Mouse (Mus musculus) v-Abl transformed pro-B cells (cell line): ENCODE data around the gene Sowahc.

Experiments
- in situ Hi-C, 2 experiments: fragments of 400-800 bp; cut with MboI; formaldehyde crosslinking; loops; one replicate each; pipeline ENCODE4 v1.15.1; 2025; ENCODE audit not compliant: unreplicated experiment in 2 of 2

Sowahc gene

DNA sequence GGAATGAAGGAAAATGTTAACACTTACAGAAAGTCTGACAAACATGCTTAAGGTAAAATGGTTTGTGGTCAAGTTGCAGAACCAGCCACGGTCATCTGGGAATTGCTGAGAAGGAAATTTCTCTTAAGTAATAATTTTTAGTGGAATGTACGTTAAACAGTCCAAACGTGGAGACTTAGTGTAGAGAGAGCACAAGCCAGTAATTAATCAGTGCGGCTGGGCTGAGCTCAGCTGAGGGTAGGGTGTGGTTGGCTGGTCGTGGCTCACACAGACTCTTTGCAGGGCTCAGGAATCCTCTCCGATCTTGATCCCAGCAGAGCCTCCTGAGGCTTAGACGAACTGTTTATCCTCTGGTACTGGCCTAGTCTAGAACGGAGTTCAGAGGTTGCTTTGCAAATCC, 30.6 kb downstream of the Sowahc start:
- in situ Hi-C loops: no loop called here

GRCm38 (mm10) chr10:59253541-59254079, 31.9 kb downstream of the Sowahc start:
- in situ Hi-C loops: no loop called here

- in situ Hi-C loops: no loop called here
Measured at GRCm38 (mm10) chr10:59256533-59256932, 34.8 kb downstream of the Sowahc start.

DNA sequence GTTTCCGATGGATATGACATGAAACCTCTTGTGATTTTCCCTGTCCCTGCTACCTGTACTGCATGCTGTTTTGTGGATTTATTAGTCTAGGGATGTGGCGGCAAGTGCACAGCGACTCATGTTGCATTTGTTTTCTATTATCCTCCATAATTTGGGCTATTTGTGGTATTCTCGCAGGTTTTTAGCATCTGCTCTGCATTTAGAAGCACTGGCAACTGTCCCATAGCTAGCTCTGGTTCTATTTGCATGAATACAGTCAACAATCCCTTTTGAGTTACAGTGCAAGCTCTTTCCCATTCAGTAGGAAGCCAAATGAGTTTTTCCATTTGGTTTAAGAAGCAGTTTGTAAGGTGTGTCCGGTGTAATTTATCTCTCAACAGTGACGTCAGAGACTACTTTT, 37.8 kb downstream of the Sowahc start:
- in situ Hi-C loops: no loop called here

DNA sequence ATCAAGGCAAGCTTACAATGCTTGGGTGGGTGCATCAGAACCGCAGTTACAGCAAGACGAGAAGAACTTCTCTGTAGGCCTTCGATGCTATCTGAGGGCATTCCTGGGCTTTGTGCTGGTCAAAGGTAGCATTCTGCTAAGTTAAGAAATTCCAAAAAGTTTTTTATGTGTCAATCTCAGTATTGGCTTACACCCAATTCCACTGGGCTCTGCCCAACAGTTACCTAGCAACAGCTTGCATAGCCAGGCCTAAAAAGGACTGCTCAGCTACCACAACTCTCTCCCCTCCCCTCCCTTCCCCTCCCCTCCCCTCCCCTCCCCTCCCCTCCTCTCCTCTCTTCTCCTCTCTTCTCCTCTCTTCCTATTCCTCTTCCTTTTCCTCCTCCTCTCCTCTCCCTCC, 39.9 kb downstream of the Sowahc start:
- in situ Hi-C loops: no loop called here

DNA sequence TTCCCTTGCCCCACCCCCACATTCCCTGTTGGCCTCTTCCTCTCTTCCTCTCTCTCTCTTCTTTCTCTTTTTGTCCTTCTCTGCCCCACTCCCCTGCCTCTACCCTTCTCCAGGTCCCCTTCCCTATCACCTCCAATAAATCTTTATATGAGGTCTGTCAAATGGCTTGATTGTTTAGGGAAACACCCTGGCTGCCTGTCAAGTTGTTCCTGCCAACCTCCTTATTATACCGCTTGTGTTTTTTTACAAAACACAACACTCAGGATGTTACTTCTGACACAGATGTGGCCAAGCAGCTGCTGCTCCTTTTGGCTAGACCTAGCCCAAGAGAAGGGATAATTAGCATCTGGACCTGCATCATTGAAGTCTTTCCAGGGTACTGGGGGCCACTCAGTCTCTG, 40.3 kb downstream of the Sowahc start:
- in situ Hi-C loops: no loop called here

GRCm38 (mm10) chr10:59262979-59263378, 41.2 kb downstream of the Sowahc start:
- in situ Hi-C loops: no loop called here

- in situ Hi-C loops: no loop called here
Measured at GRCm38 (mm10) chr10:59265067-59265466, 43.3 kb downstream of the Sowahc start.

DNA sequence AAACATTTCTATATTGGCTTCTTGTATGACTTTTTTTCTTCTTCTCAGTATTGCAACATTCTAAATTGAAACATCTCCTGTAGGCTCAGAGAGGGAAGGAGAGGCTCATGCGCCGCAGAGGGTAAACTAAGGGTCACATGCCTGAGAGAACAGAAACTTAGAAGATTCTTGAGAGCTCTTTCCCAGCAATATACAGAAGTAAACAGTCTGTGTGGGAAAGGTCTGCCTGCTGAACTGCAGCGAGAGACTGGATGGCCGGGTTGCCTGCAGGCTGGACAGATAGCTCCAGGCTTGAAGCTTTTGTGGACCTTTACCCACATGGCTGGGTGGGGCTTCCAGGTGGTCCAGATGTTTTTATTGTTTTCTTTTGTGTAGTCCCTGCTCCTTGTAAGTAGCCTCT, 43.9 kb downstream of the Sowahc start:
- in situ Hi-C loops: no loop called here

- in situ Hi-C loops: no loop called here
Measured at GRCm38 (mm10) chr10:59266097-59266496, 44.3 kb downstream of the Sowahc start.

DNA sequence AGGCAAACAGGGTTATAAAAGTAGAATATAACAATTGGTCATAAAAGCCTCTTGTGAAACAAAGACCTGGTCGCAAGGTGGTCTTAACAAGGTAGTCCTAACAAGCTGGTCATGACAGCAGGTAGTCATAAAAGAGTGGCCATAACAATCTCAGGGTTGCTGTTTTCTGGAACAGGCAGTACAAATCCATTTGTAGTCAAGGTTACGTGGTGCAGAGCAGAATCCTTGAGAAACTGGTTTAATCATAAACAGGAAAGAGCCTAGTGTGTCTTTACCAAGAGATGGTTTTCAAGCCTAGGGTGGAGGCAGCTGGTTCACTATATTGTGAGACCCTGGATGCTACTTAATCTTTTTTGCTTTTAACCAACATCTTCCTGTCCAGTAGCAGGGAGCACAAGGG, 45.5 kb downstream of the Sowahc start:
- in situ Hi-C loops: no loop called here

DNA sequence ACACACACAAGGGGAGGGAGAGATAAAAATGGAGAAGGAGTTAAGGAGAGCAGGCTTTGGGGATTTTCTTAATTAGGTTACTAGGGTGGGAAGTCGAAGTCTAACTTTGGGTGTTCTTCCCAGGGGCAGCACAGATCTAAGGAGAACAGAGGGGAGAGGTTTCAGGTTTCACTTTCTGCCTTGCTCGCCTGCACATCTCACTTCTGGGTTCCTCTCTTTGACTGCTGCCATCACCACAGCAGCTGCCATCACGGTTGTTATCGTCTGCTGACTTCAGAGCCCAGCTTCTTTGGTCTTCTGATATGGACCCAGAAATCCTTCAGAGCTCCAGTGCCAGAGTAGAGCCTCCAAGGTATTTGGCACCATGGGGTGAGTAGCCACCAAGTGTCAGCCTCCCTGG, 46.4 kb downstream of the Sowahc start:
- in situ Hi-C loops: no loop called here

DNA sequence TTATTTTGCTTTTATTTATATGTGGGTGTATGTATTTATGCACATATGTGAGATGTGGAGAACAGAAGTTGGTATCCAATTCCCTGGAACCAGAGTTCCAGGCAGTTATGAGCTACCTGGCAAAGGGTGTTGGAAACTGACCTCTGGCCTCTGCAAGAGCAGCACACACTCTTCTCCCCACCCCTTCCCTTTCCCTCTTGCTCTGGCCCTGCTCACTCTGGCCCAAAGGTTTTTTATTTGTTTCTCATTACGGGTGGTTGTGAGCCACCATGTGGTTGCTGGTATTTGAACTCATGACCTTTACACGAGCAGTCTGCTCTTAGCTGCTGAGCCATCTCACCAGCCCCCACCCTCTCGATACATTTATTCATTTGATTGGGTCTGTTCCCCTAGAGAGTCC, 47.0 kb downstream of the Sowahc start:
- in situ Hi-C loops: no loop called here

- in situ Hi-C loops: loop anchor here in 1 of 2 experiments (25.0 kb wide), 1 partner anchor 713 kb away; no protein-coding TSS in a partner anchor
Measured at GRCm38 (mm10) chr10:59275745-59276144, 54.0 kb downstream of the Sowahc start.
